Mouse (Mus musculus) neural tube, embryonic 10.5 days (tissue): ENCODE results near the gene Rasgef1a.

Source experiments
- DNase-seq: peaks from one replicate; pipeline ENCODE4 v3.0.0-alpha.2; 2017; ENCODE audit warnings: low spot score; ENCODE audit errors: extremely low spot score

The Rasgef1a gene

DNA sequence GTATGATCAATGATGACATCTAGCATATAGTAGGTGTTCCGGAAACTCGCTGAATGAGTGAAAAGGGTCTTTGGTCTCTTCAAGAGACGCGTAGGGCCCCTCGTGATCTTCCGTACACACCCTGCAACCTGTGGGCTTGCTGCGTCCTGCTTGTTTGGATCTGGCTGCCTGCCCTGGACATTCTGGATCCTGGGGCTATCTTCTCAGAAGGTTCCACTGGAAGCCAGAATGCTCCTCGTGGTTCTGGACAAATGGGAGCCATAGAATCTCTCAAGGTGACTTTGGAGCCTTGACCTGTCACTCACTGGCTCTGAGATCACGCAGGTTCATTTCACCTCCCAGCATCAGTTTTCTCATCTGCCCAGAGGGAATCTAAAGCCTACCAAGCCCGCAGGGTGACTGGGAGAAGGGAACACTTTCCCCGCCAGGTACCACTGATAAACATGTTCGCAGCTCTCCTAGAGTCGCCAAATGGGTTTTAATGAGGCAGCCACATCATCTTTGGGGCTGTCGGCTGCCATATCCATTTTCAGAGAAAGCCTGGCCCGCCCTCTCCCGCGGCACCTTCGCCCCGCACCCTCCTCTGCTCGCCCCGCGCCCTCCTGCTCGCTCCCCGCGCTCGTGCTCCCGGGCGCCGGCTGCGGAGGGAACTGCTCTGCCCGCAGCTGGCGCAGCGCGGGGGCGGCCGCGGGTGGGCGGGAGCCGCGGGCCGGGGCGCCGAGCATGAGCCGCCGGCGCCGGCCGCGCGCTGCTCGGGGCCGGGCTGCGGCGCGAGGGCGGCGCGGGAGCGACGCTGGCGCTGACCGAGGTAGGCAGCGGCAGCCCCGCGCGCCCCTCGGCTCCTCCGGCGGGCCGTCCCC is at the start of gene Rasgef1a:
Rasgef1a (plus strand) TSS at position 683 of the 860 bp plus-strand sequence.
- DNase-seq, result no peak

DNA sequence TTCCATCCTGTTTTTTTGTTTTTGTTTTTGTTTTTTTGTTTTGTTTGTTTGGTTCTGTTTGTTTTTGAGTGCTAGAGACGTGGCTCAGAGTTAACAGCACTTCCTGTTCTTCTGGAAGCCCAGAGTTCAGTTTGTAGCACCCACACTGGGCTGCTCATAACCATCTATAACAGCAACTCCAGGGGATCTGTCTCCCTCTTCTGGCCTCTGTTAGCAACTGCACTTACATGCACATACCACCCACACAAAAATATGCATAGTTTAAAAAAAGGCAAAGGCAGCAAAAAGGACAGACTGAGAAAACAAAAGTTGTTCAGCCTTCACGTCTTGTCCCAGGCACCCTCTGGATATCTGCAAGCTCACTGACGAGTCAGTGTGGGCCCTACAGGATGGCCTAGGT is 48.0 kb upstream of the Rasgef1a start:
- no peak for DNase-seq

DNA sequence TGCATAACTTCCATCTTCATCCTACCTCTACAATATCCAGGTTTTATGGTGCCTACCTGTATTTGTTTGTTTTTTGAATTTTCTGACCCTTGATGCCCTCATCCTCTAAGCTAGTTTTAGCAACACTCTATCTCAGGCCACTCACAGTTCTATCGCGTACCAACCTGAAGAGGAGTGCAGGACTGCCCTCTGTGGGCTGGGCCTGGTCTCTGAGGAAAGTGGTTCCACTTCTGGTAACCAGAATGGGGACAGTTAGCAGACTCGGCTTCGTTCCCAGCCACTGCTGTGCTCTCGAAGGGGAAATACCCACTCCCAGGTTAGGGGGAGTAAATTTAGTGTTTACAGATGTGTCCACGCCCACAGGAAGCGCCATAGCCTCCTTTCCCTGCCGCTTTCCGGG is 44.5 kb upstream of the Rasgef1a start:
- no peak for DNase-seq

DNA sequence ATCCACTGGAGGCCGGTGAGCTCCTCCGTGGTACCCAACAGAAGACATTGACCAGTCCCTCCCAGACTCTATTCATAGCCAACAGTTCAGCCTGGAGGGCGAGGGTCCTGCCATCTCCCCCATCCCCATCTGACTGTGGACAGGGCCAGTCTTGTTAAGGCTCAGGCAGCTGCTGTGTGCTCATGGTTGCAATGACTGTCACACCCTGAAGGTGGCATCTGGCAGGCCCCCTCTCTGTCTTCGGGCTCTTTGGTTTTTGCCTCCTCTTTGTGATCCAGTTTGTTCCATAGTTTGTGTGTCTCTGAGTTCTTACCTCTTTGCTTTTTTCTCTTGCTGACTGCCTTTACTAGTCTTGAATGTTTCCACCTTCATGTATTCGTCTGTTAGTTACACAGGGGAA is 24.1 kb upstream of the Rasgef1a start:
- no peak for DNase-seq

DNA sequence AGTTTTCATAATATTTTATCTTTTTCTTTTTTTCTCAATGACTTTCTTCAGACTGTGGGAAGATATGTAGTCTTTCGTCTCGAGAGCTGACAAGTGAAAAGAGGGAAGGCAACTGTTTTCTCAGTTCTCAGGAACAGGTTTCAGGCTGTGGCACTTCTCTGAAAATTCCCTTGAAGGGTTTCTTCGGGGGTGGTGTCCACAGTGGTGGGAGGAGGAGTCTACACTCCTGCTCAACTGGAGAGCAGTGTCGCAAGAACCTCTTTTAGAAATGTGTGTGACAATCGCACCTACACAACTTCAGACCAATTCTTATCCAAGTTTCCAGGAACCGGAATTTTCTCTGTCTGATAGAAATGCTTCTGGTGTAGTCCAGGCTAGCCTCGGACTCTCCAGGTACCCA is 22.0 kb upstream of the Rasgef1a start:
- DNase-seq, result no peak

- DNase-seq, result no peak
Measured at GRCm38 (mm10) chr6:117990649-117991048, 20.6 kb upstream of the Rasgef1a start.

DNA sequence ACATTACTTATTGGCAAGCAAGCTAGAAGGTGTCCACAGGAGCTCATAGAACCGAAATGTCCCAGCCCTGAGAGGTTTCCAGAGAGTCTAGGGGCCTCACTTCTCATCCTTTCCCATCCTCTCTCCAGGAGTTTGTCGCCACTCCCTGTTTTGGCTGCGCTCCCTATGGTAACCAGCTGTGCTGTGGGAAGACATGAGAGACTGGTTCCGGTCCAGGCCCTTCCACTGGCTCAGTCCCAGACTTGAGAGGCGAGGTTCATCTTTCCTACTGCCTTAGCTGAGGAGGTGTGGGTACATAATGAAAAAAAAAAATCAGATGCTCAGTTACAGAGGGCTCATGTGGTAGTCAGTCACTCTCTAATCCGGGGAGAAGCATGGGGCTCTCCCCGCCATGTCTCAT is 19.9 kb upstream of the Rasgef1a start:
- DNase-seq, result no peak

DNA sequence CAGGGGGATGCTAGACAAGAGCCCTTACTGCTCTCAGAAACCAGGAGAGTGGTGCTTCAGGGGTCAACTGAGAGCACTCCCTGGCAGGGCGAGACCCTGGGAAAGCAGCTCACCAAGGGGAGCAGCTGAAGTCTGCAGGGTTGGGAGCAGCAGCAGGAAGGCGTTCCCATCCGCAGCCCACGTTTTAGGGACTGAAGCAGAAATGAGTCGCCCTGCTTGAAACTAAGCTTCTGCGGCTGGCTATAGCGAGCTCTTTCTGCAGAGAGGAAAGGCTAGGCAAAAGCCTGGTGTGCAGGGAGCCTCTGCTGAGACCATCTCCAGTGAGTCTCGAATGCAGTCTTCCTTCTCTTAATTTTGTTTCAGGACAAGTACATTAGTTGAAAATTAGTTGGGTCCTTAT is 19.3 kb upstream of the Rasgef1a start:
- DNase-seq, result no peak

DNA sequence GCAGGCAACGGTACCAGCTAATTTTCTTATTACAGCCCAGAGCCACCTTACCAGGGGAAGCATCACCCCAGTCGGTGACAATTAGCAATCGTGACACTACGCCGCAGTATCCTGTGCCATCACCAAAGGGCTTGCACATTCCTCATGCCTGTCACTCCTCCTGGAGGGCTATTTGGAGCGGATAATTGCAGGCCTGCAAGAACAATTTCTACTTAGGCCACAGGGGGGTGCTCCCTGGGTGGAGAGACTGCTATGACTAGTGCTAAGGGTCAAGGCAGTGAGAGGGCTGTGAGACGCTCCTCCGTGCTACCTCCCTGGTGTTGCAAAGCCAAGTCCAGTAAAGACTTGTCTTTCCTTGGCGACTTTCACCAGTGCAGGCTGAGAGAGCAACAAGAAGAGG is 16.1 kb upstream of the Rasgef1a start:
- DNase-seq, result no peak

DNA sequence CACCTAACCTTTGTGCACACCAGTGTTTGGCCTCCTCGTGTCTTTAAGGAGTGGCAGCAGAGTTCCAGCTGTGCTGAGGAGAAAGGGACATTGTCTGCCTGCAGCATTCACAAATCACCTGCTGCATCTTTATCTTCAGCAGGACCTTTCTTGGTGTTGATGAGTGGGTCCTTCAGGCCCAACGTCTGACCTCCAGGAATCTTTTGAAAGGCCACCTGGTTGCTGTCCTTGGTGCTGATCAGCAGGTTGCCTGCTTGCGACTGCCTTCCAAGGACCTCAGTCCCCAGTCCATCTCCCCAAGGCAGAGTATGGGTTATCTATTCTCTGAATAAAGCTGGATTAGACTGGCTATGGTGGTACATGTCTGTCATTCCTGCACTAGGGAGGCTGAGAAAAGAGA is 10.0 kb upstream of the Rasgef1a start:
- no peak for DNase-seq

DNA sequence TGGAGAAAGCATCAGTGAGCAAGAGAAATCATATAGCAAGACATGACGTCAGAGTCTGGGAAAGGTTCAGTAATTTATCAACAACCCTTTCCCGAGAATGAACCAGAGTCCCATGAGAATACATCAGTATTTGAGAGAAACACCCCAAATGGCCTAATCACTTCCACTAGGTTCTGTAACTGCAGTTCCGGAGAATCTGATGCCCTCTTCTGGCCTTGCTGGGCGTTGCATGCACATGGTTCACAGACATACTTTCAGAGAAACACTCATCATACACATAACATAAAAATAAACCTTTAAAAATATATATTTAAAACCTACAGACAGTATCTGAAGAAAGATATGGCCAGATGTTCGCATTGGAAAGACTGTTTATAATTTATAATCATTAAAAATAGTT is 3.9 kb upstream of the Rasgef1a start:
- DNase-seq, result no peak

DNA sequence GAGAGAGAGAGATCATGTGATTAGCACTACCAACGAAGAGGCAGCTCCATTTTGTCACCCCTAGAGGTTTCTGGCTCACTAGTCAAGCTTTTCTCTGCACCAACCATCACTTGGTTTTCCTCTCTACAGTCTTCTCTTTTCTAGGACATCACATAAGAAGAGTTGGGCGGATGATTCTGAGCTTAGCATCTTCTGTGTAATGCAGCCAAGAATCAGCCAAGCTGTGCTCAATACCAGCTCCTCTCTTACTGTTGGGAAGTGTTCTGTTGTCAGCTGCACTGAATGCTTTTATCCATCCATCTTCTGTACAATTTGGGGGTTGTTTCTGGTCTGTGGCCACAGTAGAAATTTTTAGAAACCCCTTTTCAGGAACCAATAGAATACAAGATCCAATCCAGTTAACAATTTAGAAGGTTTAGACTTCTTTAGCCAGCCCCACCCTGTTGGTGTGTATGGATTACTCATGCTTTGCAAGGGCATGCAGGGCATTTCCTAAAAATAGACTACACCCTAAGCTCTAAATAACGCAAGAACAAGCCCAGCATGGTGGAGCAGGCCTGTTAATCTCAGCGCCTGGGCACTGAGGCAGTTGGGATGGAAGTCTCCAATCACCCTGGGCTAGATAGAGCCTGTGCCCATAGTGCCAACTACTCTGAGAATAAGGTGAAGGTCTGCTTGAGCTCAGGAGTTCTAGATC is 3.2 kb upstream of the Rasgef1a start:
- no peak for DNase-seq

DNA sequence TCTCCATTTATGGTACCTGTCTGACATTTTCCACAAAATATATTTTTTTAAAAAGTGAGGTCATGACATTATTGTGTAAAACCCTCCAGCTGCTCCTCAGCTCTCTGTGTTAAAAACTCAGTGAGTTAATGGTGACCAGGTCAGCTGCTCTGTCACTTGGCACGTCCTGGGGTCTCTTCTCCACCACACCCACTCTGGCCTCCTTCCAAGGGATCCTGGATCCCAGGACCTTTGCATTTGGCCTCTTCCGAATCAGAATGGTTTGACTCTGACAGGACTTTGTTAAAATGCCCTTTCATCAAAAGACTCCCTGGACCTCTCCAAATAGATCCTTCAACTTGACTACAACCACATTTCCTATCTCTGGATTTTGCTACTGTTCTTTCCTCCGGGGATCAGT is 982 bp upstream of the Rasgef1a start:
- DNase-seq, result no peak

GRCm38 (mm10) chr6:118011616-118012316 is 528 bp downstream of the Rasgef1a start:
- DNase-seq, result peak; percentile 30

- no peak for DNase-seq
Measured at GRCm38 (mm10) chr6:118012317-118012700, 1.1 kb downstream of the Rasgef1a start.

DNA sequence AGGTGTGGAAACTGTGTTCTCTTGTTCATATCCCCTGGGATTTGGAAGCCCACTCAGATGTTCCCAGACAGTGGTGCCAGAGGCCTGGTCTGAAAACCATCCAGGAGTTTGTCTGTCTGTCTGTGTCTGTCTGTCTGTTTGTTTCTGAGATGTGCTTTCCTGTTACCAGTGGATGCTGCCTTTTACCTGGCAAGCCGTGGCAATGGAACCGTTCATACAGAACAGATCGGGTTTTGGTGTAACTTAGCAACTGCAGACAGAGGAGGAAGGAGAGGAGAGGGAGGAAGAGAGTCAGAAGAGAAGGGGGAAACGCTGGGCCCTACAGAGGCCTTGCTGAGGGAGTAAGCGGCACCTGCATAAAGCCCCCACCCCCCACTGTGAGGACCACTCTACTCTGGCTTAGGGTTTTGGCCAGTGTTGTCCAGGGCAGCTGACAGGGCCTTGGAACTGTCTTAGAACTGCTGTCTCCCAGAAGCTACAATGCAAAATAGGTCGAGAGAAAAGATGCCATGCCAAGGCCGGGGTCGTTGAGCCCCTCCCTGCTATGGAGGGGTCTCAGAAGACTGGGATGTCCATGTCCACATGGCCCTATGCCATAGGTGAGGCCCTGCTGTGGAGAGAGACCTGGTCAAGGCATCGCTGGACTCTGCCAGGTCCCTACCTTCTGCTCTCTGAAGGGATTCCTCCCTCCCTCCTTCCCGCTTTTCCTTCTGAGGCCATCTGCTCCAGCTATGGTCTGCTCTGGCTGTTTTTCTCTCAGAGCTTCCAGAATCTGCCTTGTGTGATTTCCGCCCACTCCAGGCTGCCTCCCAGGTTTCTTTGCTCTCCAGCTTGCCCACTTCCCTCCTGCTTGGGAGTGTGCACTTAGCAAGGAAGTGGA is 2.0 kb downstream of the Rasgef1a start:
- DNase-seq, result no peak

GRCm38 (mm10) chr6:118014881-118015280 is 3.6 kb downstream of the Rasgef1a start:
- no peak for DNase-seq

GRCm38 (mm10) chr6:118015971-118016370 is 4.7 kb downstream of the Rasgef1a start:
- no peak for DNase-seq

- DNase-seq, result no peak
Measured at GRCm38 (mm10) chr6:118018666-118019065, 7.4 kb downstream of the Rasgef1a start.

GRCm38 (mm10) chr6:118019569-118019968 is 8.3 kb downstream of the Rasgef1a start:
- DNase-seq, result no peak
